Mouse (Mus musculus): ENCODE data around the gene Zswim9. TPM values are rescaled to one million over a fixed set of nuclear protein-coding genes. Genes with fewer than 3 reads are reported as not detected.

Gene Zswim9
- total RNA-seq (2021), result 10 to 100 TPM in 1 of 2 experiments, 1 to 10 TPM in 1; 7.4 to 10.4 TPM
- 5.6 and 5.8 TPM in 2 replicates for polyA plus RNA-seq (2012; rRNA removed)
- long read RNA-seq, partial matches to known transcripts, result 6 of 7 reads
- long read RNA-seq, other reads (novel, unspliced or antisense), result 1 of 7 reads

DNA sequence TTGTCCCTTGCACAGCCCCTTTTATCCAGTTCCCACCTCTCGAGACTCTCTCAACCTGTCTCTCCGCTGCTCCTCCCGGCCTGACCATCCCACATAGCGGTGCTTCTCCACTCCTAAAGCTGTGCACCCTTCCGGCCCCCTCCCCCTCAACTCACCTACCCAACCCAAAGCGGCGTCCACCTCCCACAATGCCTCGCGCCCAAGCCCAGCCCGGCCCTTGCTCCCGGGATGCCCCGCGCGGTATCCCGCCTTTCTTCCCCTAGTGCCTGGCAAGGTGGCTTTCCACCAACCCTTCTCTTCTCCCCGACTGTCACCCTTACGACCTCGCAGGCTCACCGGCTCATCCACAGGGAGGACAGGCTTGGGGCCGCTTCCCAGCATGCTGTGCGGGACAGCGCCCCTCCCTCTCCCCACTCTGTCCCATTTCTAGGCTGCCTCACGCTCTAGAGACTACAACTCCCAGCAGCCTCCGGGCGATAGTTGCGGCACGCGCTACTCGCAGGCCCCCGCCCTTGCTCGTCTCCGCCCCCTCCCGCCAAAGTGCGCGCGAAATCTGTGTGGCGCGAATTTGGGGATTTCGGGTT is at the start of gene Zswim9:
TSS of gene Zswim9 (minus strand) at position 414 of the 584 bp plus-strand sequence.
- peak; percentile 95 for DNase-seq

DNA sequence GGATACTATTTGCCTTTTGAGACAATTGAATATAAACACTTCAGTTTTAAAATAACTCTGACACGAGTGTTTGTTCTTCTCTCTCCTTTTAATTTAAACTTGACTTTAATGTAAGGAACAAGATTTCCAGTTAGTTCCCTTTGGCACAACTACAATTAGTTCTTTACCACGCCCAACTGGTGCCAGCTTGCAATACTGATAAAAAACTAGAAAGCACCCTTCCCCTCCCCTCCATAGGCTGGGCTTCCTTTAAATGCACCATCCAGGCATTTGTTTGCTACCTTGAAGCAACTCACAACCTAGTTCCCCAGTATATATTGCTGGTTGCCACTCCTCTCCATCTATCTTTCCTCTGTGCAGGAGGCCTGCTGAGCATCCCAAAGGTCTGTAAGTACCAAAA is 45.8 kb upstream of the Zswim9 start, which contains the start of gene Pla2g4c:
TSS of gene Pla2g4c (plus strand) at position 340 of the 400 bp plus-strand sequence.
- DNase-seq, result no peak

DNA sequence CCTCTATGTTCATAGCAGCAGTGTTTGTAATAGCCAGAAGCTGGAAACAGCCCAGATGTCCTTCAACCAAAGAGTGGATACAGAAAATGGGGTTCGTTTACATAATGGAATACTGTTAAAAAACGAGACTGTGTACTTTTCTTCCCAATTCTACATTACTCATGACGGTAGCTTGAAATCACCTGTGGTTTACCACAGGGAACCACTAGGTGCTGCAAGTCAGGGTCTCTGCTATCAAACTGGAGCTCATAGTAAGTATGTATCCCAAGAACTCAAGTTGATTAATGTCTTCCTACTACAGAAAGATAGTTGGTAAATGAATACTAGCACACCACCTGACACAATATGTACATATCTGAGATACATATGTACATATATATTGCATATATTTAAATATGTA is 42.9 kb upstream of the Zswim9 start:
- no peak for DNase-seq

DNA sequence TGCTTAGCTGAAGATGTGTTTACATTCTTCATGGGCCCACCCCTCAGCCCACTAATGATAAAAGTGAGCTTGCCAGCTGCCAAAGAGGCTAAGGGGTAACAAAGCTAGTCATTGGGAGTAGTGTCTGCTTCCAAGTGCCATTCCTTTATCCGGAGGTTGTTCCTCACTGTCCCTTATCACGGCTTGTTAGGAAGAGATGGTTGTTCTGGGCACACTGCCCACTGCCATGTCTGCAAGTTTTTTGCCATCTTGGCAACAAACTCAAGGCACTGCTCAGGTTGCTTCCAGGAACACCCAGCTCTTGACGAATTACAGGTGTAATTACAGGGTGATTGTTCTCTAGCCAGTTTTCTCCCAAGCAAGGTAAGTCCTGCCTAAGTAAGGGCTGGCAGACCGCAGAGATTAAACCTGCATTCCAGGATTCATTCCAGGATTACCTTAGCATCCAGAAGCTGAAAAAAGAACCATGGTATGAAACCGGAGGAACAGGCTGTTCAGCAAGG is 35.6 kb upstream of the Zswim9 start:
- DNase-seq, result no peak

DNA sequence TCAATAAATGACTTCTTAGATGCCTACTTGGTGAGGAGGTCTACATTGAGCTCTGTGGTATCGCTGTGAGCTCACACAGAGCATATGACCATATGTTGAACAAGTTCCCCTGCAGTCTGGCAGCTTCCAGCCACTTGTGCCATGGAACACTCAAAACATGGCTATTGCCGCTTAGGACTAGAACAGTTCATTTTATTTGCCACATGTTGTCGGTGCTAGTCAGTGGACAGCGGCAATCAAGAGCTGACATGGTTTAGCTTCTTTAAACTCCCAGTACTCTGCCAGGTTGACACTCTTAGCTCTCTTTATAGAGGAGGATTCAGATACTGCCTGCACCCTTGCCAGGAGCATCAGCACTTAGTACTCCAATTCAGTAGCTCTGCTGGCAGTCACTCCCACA is 32.9 kb upstream of the Zswim9 start:
- no peak for DNase-seq

DNA sequence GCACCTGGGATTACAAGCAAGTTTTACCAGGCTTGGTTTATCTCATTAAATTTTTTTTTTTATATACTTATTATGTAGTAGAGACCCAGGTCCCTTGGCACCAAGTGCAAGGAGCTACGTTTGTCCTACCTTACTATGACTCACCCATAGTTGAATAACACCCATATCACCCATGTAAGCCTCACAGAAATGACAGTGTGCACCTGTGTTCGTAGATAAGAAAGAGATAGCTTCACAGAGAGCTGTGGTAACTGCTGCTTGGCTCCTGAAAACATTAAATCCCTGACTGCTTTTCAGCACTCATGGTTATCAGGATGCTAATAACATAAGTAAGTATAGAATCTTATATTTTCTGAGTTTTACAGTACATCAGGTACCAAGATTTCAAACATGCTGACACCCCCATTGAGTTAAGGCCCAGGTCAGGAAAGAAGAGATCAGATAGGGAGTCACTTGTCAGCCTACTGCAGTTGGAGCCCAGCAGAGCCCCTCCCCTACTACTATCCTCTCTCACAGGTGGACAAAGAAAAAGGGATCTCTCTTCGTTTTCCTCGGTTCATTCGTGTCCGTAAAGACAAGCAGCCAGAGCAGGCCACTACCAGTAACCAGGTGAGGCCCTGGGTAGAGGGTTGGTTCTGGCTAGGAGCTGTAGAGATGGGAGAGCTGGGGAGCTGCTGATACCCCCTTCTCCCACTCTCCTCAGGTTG is 32.1 kb upstream of the Zswim9 start:
- no peak for DNase-seq

DNA sequence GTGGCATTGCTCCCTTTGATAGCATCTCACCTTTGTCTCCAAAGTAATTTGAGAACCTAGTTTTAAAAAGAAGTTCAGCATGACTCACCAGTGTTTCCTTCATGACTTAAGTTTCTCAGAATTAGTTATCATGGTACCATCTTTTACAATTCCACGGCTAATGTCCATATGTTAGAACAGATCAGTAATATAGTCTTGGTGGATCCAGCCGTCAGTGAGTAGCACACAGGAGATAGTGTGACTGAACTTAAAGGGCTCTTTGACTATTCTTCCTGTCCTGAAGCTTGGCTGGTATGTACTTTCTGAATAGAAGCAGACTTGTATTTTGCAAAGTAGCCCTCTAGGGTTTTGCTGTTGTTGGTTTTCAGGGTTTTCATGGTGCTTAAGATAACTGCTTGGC is 30.9 kb upstream of the Zswim9 start:
- DNase-seq, result no peak

DNA sequence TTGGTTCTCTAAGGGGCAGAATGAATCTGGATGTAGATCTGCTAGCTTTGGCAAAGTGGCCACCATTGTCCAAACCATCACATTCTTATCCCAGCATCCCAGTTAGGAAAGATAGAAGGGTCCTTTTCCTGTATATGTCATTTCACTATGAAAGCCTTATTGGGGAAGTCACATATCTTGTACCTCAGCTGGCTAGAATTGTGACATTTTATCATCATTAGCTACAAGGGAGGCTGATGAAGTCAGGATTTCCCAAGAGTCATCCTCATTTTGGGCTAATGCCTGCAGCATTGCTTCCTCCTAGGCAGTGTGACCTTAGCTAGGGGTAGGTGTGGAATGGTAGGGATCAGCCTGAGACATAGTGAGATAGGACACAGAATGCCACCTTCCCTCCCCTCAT is 24.9 kb upstream of the Zswim9 start:
- DNase-seq, result no peak

DNA sequence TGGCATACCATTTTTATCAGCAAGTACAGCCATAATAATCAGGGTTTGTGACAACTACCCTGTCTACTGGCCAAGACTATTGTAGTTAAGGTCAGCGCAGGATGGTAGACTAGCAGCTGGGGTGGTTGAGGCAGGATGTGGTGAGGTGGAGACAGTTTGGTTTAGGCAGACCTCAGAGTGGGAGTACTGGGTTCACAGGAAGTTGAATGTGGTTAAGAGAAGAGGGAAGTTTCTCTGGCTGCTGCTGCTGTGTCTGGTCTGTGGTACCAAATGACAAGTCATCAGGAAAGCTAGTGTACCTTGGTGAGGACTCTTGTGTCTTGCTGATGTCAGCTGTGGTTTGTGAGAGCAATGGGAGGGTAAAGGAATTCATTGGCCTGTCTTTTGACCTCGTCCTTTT is 24.3 kb upstream of the Zswim9 start:
- DNase-seq, result no peak

DNA sequence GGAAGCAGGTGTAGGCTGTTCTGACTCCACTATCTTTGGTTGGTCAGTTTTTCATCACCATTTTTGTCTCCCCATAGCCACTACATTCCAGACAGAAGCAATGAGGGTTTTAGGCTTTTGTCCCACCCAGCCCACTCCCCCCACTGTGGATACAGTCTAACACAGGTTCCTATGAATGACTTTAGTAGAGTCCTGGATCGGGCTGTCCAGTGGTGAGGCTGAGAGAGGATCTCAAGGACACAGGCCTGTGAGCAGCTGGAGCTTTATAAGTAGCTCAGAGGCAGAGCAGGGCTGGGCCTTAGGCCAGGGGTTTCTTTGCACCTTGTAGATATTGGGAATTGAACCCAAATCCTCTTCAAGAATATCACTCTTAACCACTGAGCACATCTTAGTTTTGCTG is 23.1 kb upstream of the Zswim9 start:
- DNase-seq, result no peak

DNA sequence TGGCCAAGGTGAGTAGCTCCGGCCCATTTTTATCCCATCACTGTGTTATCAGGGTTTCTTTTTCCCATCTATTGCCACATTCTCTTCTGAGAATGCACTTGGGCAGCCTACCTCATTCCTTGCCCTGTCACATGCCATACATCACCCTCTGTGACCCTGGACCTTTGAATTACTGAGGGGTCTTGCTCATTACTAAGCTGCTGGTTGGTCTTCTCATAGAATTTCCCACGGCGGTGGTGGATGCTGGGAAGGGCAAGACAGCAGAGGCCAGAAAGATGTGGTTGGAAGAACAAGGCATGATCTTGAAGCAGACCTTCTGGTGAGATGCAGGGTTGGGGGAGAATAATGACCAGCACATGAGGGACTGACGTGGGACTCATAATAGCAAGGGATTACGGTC is 20.3 kb upstream of the Zswim9 start:
- DNase-seq, result no peak

DNA sequence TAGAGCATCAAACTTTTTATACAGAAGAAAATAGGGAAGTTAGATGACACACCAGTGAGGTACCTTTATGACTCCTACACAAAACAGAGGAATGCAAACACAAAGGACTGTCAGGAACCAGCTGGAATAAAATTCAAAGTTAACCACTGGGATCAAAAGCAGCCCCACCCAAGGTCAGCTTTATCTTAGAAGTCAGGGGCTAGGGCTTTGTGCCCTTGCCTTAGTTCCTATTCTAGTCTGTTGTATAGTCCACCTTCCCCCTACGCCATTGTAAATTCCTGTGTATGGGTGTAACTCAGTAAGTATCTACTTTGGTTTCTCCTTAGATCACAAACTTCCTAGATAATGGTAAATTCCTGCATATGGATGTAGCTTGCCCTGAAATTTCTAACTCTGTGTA is 19.1 kb upstream of the Zswim9 start:
- no peak for DNase-seq

DNA sequence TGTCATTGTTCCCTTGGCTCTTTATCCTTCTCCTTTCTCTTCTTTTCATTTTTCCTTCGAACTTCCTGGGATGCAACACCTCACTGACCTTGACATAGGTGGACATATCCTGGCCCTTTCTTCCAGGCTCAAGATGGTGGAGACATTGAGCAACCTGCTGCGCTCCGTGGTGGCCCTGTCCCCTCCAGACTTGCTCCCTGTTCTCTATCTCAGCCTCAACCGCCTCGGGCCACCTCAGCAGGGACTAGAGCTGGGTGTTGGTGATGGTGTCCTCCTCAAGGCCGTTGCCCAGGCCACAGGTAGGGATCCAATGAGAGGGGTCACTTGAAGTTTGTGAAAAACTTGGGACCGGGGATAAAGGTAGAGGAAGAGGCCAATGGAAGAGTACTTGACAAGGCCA is 16.7 kb upstream of the Zswim9 start:
- DNase-seq, result no peak

DNA sequence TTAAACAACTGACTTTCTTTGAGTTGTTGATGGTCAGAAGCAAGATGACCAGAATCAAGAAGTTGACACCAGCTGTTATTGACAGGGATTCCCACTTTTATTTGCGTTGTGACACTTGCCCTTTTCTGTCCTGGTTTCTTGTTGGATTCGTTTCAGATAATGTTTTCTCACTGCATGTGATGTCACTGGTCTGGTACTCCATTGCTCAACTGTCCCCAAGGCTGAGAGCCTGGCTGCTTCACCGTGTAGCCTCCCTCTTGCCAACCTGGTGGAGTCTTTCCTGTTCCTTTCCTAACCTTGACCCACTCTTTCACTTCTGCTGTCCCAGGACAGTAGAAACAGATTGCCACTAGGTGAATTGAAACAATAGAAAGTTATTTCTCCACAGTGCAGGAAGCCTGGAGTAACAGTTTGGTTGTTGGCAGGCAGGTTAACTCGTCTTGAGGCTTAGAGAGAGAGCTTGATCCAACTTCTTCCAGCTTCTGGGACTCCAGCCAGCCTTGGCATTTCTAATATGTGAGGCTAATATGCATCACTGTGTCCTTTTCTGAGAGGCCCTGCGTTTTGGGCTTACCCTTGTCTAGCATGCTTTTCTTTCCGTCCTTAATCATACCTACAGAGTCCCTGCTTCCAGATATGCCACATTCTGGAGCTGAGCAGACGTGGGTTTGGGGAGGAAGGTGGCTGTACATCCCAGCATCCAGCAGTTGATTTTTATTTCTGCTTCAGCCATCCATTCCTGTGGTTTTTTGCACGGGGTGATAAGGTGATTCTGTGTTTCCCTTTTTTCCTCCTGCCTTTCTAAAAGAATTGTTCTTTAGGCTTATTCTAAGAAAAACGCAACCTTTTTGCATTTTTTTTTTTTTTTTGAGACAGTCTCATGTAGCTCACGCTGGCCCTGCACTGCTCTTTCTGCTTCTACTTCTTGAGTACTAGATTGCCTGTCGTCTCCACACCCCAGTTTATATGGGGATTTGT is 15.6 kb upstream of the Zswim9 start:
- DNase-seq, result peak; percentile 82

DNA sequence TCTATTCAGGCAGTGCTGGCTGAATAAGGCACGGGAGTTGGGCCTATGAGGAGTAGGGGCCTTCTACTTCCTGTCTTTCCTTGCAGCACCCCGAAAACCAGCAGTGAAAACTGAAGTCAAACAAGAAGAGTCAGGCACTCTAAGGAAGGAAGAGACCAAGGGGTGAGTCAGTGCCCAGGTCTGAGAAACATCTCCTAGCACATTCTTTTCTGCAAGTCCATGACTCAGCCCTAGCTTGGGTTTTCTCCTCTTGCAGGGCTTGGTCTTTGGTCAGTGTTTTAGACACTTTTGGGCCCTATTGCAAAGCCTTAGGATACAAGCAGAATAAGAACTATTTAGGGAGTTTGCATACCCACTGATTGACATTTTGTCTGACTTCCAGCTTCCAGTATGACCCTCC is 12.8 kb upstream of the Zswim9 start:
- peak; percentile 12 for DNase-seq

DNA sequence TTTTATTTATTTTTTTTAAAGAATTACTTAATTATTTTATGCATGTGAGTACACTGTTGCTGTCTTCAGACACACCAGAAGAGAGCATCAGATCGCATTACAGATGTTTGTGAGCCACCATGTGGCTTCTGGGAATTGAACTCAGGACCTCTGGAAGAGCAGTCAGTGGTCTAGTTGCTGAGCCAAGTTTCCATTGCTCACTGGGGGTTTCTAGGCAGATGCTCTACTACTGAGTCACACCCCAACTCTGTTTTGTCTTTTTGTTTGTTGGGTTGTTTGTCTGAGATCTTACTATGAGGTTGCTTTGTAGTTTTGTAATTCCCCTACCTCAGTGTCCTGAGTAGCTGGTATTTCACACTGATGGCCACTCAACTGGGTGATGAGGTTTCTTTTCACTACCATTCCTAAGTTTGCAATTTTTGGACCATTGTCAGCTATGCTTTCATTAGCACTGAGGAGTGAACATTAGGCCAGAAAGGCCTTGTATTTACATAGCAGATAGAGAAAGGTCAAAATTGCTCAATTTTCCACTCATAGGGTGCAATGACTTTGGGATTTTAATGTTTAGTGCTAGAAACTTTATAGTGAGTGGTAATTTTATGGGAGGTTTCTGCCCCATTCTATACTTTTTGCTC is 11.6 kb upstream of the Zswim9 start:
- DNase-seq, result no peak

DNA sequence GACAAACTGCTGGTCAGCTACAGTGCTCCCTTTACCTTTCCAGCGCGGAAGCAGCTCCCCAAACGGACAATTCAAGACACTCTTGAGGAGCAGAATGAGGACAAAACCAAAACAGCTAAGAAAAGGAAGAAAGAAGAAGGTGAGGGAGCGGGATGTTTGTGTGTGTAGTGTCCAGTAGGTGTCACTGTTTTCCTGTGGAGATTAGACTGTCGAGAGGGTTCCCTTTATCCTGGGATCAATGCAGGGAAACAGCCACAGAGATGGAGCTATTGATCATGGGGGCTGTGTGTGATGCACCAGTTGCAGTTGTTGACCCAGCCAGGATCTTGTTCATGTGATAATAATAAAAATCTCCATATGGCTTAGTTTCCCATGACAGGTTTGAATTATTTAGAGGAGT is 10.1 kb upstream of the Zswim9 start:
- no peak for DNase-seq

DNA sequence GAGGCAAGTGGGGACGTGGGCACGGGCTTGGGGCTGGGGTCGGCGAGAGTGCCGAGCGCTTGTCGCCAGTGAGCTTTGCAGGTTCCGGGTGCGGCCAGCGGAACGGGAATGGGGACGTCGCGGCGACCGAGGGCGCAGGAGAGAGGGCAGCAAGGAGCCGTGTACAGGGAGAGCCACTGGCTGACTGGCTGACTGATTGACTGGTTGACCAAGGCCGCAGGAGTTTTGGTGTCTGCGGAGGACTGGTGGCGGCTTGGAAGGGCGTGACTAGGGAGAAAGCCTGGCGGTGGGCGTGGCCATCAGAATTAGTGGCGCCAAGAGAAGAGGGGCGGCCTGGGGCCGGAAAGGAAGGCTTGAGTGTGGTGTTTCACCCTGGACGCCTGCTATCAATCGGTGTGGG is 436 bp upstream of the Zswim9 start:
- peak; percentile 23 for DNase-seq

DNA sequence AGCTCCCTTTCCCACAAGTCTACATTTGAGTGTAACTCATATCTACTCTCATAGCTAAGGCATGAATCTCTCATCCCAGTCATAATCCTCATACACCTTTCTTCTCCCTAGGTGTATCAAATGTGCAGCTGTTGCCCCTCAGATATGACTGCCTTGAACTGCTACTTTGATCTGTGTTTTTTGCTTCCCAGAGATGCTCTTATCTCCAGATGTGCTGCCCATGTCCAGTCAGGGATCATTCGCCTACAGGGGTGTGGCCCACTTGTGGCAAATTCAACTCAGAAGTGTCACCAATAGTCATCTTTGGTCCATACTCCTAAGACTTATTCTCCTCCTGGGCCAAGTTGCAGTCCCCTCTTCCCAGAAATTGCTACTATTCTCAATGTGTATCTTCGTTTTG is 688 bp downstream of the Zswim9 start:
- DNase-seq, result no peak

DNA sequence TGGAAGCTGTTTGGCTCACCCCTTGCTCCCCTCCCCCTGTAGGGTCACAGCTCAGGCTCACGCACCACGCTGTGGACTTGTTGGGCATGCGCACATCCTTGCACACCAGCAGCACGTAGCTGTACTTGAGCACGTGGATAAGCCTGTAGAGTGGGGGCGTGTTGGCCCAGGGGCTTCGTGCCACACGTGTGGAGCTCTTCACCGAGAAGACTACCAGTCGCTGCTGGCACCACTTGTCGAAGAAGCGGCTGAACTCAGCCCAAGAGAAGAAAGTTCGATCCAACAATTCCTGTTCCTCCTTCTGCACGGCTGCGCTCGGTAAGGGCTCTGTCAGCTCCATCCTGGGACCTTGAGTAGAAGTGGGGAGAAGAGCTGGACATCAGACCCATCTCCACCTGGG is 1.4 kb downstream of the Zswim9 start, which contains the start of gene Lig1:
TSS of gene Lig1 (plus strand) at position 203 of the 400 bp plus-strand sequence.
- DNase-seq, result no peak

DNA sequence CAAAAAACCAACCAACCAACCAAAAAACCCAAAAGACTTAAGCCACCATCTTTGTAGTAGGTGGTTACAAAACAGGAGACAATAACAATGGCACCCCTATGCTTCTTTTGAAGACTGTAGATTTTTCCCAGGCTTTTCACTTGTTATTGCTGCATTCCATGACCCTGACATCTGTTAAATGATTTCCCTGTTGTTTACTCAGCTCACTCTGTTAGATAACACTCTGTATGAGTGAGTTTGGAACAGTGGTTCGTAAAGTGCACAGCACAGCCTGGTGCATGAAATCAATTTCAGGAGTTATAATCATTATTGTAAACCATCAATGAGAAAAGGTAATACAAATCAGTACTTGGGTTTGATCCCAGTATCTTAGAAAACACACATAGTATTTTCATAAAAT is 6.8 kb downstream of the Zswim9 start:
- DNase-seq, result no peak

DNA sequence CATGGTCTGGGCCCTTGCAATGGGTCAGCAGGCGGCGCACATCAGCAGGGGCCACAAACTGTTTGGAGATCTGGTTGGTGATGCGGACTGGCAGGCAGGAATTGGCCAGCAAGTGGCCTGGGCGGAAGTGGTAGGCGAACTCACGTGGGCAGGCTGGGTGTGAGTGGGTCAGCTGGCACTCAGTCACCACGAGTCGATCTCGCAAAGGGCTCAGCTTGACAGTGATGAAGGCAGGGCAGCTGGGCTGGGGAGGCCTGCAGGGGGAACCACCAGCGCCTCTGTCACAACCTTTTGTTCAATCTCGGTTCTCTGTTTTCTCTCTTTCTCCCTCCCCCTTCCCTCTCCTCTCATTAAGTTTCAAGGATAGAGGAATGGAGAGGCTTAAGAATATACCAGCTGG is 9.1 kb downstream of the Zswim9 start:
- DNase-seq, result no peak
